Mouse (Mus musculus) cortical plate, adult 2 months (tissue): ENCODE results near the gene Map4k5.

ENCODE experiments used
- CTCF ChIP-seq: fragments of 200-500 bp; IDR thresholded peaks from 2 replicates; pipeline ENCODE4 v1.5.1; 2011; ENCODE audit warnings: mild to moderate bottlenecking, control low read depth, low read length; ENCODE audit not compliant: insufficient read depth; ENCODE audit errors: extremely low read depth
- POLR2A ChIP-seq: fragments of 200-500 bp; IDR thresholded peaks from 2 replicates; pipeline ENCODE4 v1.6.1; 2011; ENCODE audit warnings: mild to moderate bottlenecking, low read length, control low read depth; ENCODE audit not compliant: insufficient read depth; ENCODE audit errors: extremely low read depth

- TF ChIP-seq POLR2A (no peak), CTCF (no peak)
Measured at GRCm38 (mm10) chr12:69811976-69812375, 81.0 kb downstream of the Map4k5 start.
